Mouse (Mus musculus): ENCODE results near the gene Atp2a3. TPM values are rescaled to one million over a fixed set of nuclear protein-coding genes. Genes with fewer than 3 reads are reported as not detected.

Gene Atp2a3
- polyA plus RNA-seq, 1 experiment from 2014 or later = 0.06 TPM

- ATAC-seq (peak; percentile 71), DNase-seq (ENCODE audit: low read depth, low spot score) (no peak)
- POLR2A ChIA-PET = interaction anchor here (0.9 to 2.7 kb wide), 3 partner anchors 13 to 42 kb away, joined by 3 to 10 read pairs (median 3); partner anchors contain the start of gene Ncbp3
- H3K27me3 ChIP-seq = peaks cover 3% of the 10 kb centered on the region
- CTCF ChIA-PET = interaction anchor here (1.0 to 5.4 kb wide), 14 partner anchors 9 to 154 kb away, joined by 3 to 81 read pairs (median 8); partner anchors contain the start of genes Camkk1, Ncbp3 and P2rx5
- in situ Hi-C loops (cut with MboI; ENCODE audit: low pct_unique_long_range_greater_than_20kb) = no loop called here
- TF ChIP-seq CTCF (IDR thresholded peaks at IDR 0.05) = peak; percentile 94
Measured at GRCm38 (mm10) chr11:73006377-73006776, 45.4 kb downstream of the Atp2a3 start.

GRCm38 (mm10) chr11:73007113-73007512 is 46.1 kb downstream of the Atp2a3 start:
- ATAC-seq = no peak
- TF ChIP-seq CTCF (IDR thresholded peaks at IDR 0.05) = no peak
- ChIA-PET POLR2A (interaction anchor here (0.9 to 2.7 kb wide), 2 partner anchors 31 to 41 kb away, joined by 3 to 10 read pairs; partner anchors contain the start of gene Ncbp3), CTCF (interaction anchor here (0.8 to 5.4 kb wide), 16 partner anchors 8 to 154 kb away, joined by 3 to 81 read pairs (median 6); partner anchors contain the start of genes Camkk1, Ncbp3 and P2rx5)
- peaks cover 3% of the 10 kb centered on the region for H3K27me3 ChIP-seq
- in situ Hi-C loops (cut with MboI; ENCODE audit: low pct_unique_long_range_greater_than_20kb) = no loop called here
- no peak for DNase-seq (ENCODE audit: low read depth, low spot score)

- DNase-seq (ENCODE audit: low read depth, low spot score) (no peak), ATAC-seq (no peak)
- POLR2A ChIA-PET = interaction anchor here (0.7 to 2.7 kb wide), 2 partner anchors 31 to 40 kb away, joined by 4 to 10 read pairs; partner anchors contain the start of gene Ncbp3
- in situ Hi-C loops (cut with MboI; ENCODE audit: low pct_unique_long_range_greater_than_20kb) = no loop called here
- H3K27me3 ChIP-seq = no peaks in the 10 kb centered on the region
- CTCF ChIA-PET = interaction anchor here (0.8 to 5.4 kb wide), 16 partner anchors 7 to 116 kb away, joined by 3 to 81 read pairs (median 6); partner anchors contain the start of genes Camkk1 and Ncbp3
- TF ChIP-seq CTCF (IDR thresholded peaks at IDR 0.05) = peak; percentile 92
Measured at GRCm38 (mm10) chr11:73007698-73008481, 46.9 kb downstream of the Atp2a3 start.

GRCm38 (mm10) chr11:73008826-73009225 is 47.9 kb downstream of the Atp2a3 start:
- TF ChIP-seq CTCF (IDR thresholded peaks at IDR 0.05) = no peak
- in situ Hi-C loops (cut with MboI; ENCODE audit: low pct_unique_long_range_greater_than_20kb) = no loop called here
- CTCF ChIA-PET = interaction anchor here (1.2 to 4.9 kb wide), 3 partner anchors 21 to 39 kb away, joined by 3 to 29 read pairs (median 16); partner anchors contain the start of gene Ncbp3
- no peaks in the 10 kb centered on the region for H3K27me3 ChIP-seq
- ATAC-seq = no peak
- POLR2A ChIA-PET = interaction anchor here (0.7 to 2.7 kb wide), 2 partner anchors 30 to 39 kb away, joined by 4 to 10 read pairs; partner anchors contain the start of gene Ncbp3
- DNase-seq (ENCODE audit: low read depth, low spot score) = no peak

GRCm38 (mm10) chr11:73009531-73010274 is 48.7 kb downstream of the Atp2a3 start:
- no peaks in the 10 kb centered on the region for H3K27me3 ChIP-seq
- CTCF ChIA-PET = interaction anchor here (1.2 to 4.9 kb wide), 2 partner anchors 29 to 38 kb away, joined by 3 to 29 read pairs; partner anchors contain the start of gene Ncbp3
- DNase-seq (ENCODE audit: low read depth, low spot score) (no peak), ATAC-seq (no peak)
- TF ChIP-seq CTCF (IDR thresholded peaks at IDR 0.05) = no peak
- in situ Hi-C loops (cut with MboI; ENCODE audit: low pct_unique_long_range_greater_than_20kb) = loop anchor here (5.0 kb wide), 1 partner anchor 38 kb away; the partner anchor contains the start of gene Ncbp3
- POLR2A ChIA-PET = no interaction called here

DNA sequence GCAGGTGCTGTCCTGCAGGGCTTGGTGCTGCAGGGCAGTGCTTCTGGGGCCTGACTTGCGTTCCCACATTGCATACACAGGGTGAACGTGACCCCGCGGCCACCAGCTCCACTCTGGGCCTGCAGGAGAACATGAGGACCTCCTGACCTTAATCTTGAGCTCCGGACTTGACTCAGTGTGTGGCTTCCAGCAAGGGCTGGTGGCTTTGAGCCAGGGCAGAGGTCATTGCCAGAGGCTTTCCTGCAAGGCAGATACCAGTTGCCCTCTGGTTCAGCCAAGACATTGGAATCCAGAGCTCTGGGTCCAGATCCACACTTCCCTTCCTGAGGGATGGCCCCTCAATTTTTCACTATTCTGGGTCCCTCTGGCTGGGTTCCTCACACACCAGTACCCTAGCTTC is 53.0 kb downstream of the Atp2a3 start:
- ATAC-seq = no peak
- ChIA-PET POLR2A (interaction anchor here (0.8 kb wide), 1 partner anchor 17 kb away, joined by 3 read pairs; no protein-coding TSS in a partner anchor), CTCF (interaction anchor here (0.8 to 2.3 kb wide), 2 partner anchors 7 to 13 kb away, joined by 4 to 9 read pairs; no protein-coding TSS in a partner anchor)
- DNase-seq (ENCODE audit: low read depth, low spot score) = no peak
- in situ Hi-C loops (cut with MboI; ENCODE audit: low pct_unique_long_range_greater_than_20kb) = loop anchor here (5.0 kb wide), 1 partner anchor 33 kb away; the partner anchor contains the start of gene Ncbp3
- H3K27me3 ChIP-seq = no peaks in the 10 kb centered on the region
- TF ChIP-seq CTCF (IDR thresholded peaks at IDR 0.05) = no peak

DNA sequence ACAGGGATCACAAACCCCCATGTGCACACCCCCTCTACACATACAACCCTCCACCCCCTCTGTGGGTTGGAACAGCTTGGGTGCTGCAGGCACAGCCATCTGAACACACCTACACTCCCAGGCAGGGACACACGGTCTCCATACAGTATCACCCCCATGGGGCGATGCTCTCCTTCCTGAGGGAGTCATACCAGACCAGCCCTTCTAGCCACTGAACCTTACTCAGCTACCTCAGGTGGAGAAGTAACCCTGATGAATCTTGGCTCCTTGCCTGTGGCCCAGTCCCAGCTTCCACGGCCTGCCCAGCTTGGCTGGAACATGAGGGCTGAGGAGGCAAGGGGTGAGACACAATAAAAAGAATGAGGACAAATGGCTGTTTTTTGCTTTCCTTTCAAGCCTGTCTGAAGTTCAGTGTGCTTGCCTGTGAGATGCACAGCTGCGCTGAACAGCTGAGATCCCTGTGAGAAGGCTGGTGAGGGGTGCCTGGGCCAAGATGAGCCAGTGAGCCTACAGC is 53.9 kb downstream of the Atp2a3 start:
- ChIA-PET POLR2A (interaction anchor here (0.6 kb wide), 1 partner anchor 316 kb away, joined by 5 read pairs; no protein-coding TSS in a partner anchor), CTCF (interaction anchor here (2.3 kb wide), 1 partner anchor 8 kb away, joined by 9 read pairs; no protein-coding TSS in a partner anchor)
- ATAC-seq (no peak), DNase-seq (ENCODE audit: low read depth, low spot score) (no peak)
- TF ChIP-seq CTCF (IDR thresholded peaks at IDR 0.05) = no peak
- in situ Hi-C loops (cut with MboI; ENCODE audit: low pct_unique_long_range_greater_than_20kb) = loop anchor here (5.0 kb wide), 1 partner anchor 32 kb away; the partner anchor contains the start of gene Ncbp3
- no peaks in the 10 kb centered on the region for H3K27me3 ChIP-seq

- no peak for TF ChIP-seq CTCF (IDR thresholded peaks at IDR 0.05)
- DNase-seq (ENCODE audit: low read depth, low spot score) (no peak), ATAC-seq (no peak)
- in situ Hi-C loops (cut with MboI; ENCODE audit: low pct_unique_long_range_greater_than_20kb) = no loop called here
- POLR2A ChIA-PET = interaction anchor here (0.6 kb wide), 1 partner anchor 315 kb away, joined by 5 read pairs; no protein-coding TSS in a partner anchor
- no peaks in the 10 kb centered on the region for H3K27me3 ChIP-seq
- CTCF ChIA-PET = interaction anchor here (1.4 to 2.3 kb wide), 2 partner anchors 9 to 20 kb away, joined by 4 to 9 read pairs; no protein-coding TSS in a partner anchor
Measured at GRCm38 (mm10) chr11:73015391-73016102, 54.6 kb downstream of the Atp2a3 start.

- in situ Hi-C loops (cut with MboI; ENCODE audit: low pct_unique_long_range_greater_than_20kb) = no loop called here
- ChIA-PET CTCF (interaction anchor here (1.4 to 2.3 kb wide), 2 partner anchors 9 to 20 kb away, joined by 4 to 9 read pairs; no protein-coding TSS in a partner anchor), POLR2A (no interaction called here)
- no peak for TF ChIP-seq CTCF (IDR thresholded peaks at IDR 0.05)
- DNase-seq (ENCODE audit: low read depth, low spot score) (no peak), ATAC-seq (no peak)
- H3K27me3 ChIP-seq = no peaks in the 10 kb centered on the region
Measured at GRCm38 (mm10) chr11:73016103-73016420, 55.1 kb downstream of the Atp2a3 start.
